Mouse (Mus musculus): ENCODE data around the gene Fcgr1. TPM values are rescaled to one million over a fixed set of nuclear protein-coding genes. Genes with fewer than 3 reads are reported as not detected.
"Not testable (repeated sequence)": the region's sequence is repeated elsewhere in the genome, so short reads cannot be mapped to it uniquely, and the experiment has no call there.

Fcgr1 gene
- total and polyA plus RNA-seq, 3 experiments, result 1.1 to 1.3 (median 1.2) TPM

DNA sequence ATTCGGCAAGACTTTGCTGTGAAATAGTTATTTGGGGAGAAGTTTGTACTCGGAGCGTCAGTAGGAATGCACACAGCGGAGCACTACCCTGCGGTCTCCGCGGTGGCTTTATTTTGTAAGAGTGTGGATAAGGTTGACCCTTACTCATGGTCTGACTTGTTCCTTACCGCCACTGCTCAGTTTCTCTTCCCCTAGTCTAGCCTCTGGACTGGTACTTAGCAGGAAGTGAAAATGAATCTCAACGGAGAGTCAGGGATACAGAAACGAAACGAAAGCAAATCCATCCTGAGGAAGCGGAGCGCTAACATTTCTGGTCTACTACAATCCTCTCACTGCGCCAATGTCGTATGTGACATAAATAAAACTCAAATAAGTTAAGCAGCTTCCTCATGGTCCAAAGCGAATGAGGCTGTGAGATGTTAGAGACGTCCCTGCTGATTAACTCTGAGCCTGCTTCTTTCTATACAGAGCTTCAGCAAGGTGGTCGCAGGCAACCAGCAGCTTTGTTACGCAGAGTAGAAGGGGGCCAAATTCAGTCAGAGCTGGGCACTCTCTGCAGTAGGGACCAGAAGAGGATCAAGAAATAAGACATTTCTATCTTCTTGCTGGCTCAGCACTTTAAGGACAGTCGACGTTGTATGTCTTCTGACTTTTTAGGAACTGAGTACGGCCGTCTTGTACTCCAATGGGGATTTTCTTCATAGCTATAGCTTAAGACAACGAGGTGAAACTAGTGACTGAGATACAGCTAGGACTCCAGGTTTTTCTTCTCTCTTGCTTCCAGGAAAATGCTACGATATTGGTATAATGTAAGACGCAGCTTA is 7.1 kb upstream of the Fcgr1 start:
- Histone ChIP-seq H3K27ac (no peak overlapping the region), H3K79me2 (replicated peaks; ENCODE audit: control insufficient read depth, insufficient read depth, low read length) (no peaks in the 10 kb centered on the region), H3K9ac (ENCODE audit: low read depth, low read length) (peak overlapping the region; percentile 28; the same call in 1 of the 2 replicates), H3K36me3 (ENCODE audit: control insufficient read depth, insufficient read depth, low read length) (no peaks in the 10 kb centered on the region), H3K27me3 (ENCODE audit: control insufficient read depth, insufficient read depth, low read length) (no peaks in the 10 kb centered on the region), H3K4me3 (peak overlapping the region; percentile 44), H3K4me1 (ENCODE audit: control insufficient read depth, insufficient read depth, low read length) (no peaks in the 10 kb centered on the region; the same call in 1 of the 2 replicates)
- TF ChIP-seq EP300 (IDR thresholded peaks at IDR 0.05; ENCODE audit: insufficient read depth, low read depth, low read length), result no peak
- 0 out of 2 replicates have a peak, but pooled peaks have one; percentile 26 for TF ChIP-seq POLR2A (IDR thresholded peaks at IDR 0.05; ENCODE audit: insufficient read depth, low read depth, low read length)
- 49% methylated on average over 26 of the region's 26 CpGs for WGBS
- peak in 1 of 2 experiments; percentile 34 for DNase-seq
- intact Hi-C loops (cut with DNase I), result no loop called here

DNA sequence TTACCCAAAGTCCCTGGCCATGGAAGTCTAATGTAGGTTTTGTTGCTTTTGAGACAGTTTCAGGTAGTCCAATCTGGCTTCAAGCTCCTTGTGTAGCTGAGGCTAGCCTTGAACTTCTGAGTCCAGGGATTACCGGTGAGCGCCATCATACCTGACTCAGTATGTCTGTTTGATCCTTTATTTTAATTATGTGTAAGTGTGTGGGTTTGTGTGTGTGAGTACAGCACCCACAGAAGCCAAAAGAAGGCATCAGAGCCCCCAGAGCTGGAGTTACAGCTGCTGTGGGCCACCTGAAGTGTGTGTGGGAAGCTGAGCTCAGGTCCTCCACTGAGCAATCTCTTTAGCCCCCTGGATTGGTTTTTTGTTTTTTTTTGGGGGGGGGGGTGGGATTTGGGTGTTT is 5.8 kb upstream of the Fcgr1 start:
- Histone ChIP-seq H3K4me1 (ENCODE audit: control insufficient read depth, insufficient read depth, low read length) (no peaks in the 10 kb centered on the region; the same call in 1 of the 2 replicates), H3K27ac (no peak overlapping the region), H3K4me3 (no peak overlapping the region), H3K79me2 (replicated peaks; ENCODE audit: control insufficient read depth, insufficient read depth, low read length) (no peaks in the 10 kb centered on the region), H3K36me3 (ENCODE audit: control insufficient read depth, insufficient read depth, low read length) (no peaks in the 10 kb centered on the region), H3K27me3 (ENCODE audit: control insufficient read depth, insufficient read depth, low read length) (no peaks in the 10 kb centered on the region), H3K9ac (ENCODE audit: low read depth, low read length) (no peak overlapping the region)
- no peak for DNase-seq
- WGBS, result 98% methylated on average over 2 of the region's 2 CpGs
- TF ChIP-seq EP300 (IDR thresholded peaks at IDR 0.05; ENCODE audit: insufficient read depth, low read depth, low read length), result no peak
- TF ChIP-seq CTCF (IDR thresholded peaks at IDR 0.05), result no peak
- no peak for TF ChIP-seq POLR2A (IDR thresholded peaks at IDR 0.05; ENCODE audit: insufficient read depth, low read depth, low read length)
- intact Hi-C loops (cut with DNase I), result no loop called here

DNA sequence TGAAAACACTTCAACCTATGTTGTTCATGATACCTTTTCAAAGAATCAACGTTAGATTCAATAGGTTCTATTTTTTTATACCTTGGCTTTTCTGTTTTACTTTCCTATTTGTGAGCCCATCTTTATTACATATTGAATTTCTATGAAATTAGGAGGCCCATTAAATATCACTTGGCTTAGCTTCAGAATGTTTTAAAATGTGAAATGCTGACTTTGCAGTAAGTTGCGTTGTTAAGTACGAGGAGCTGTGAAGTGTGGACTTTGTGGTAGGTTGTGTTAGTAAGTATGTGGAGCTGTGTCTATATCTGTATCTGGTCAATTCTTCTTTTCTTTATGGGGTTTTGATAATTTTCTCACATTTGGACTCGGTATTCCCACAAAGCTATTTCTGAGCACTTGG is 4.6 kb upstream of the Fcgr1 start:
- Histone ChIP-seq H3K79me2 (replicated peaks; ENCODE audit: control insufficient read depth, insufficient read depth, low read length) (no peaks in the 10 kb centered on the region), H3K4me1 (ENCODE audit: control insufficient read depth, insufficient read depth, low read length) (no peaks in the 10 kb centered on the region; the same call in 1 of the 2 replicates), H3K4me3 (no peak overlapping the region), H3K9ac (ENCODE audit: low read depth, low read length) (no peak overlapping the region), H3K36me3 (ENCODE audit: control insufficient read depth, insufficient read depth, low read length) (no peaks in the 10 kb centered on the region), H3K27me3 (ENCODE audit: control insufficient read depth, insufficient read depth, low read length) (no peaks in the 10 kb centered on the region), H3K27ac (no peak overlapping the region)
- 84% methylated on average over 4 of the region's 4 CpGs for WGBS
- no peak for DNase-seq
- intact Hi-C loops (cut with DNase I), result no loop called here
- TF ChIP-seq EP300 (IDR thresholded peaks at IDR 0.05; ENCODE audit: insufficient read depth, low read depth, low read length) (no peak), POLR2A (IDR thresholded peaks at IDR 0.05; ENCODE audit: insufficient read depth, low read depth, low read length) (no peak), CTCF (IDR thresholded peaks at IDR 0.05) (no peak)

DNA sequence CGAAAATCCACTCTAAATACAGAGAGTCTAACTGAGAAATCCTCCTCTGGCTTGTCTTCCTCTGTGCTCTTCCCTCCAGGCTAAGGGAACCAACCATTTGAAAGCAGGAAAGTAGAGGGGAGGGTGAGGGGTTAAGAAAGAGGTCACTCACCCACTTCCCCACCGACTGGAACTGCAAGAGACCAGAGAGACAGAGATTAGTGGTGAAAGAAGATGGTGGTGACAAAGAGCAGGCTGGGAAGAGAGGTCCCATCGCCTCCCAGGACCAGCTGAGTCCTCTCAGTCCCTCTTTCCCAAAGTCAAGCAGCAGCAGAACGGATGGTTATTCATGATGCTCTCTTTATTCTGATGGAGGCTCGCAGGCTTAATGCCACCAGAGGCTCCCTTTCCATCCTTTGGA is 401 bp downstream of the Fcgr1 start:
- 49% methylated on average over 5 of the region's 5 CpGs for WGBS
- Histone ChIP-seq H3K4me1 (ENCODE audit: control insufficient read depth, insufficient read depth, low read length) (no peaks in the 10 kb centered on the region), H3K27ac (no peak overlapping the region), H3K9ac (ENCODE audit: low read depth, low read length) (no peak overlapping the region), H3K27me3 (ENCODE audit: control insufficient read depth, insufficient read depth, low read length) (no peaks in the 10 kb centered on the region), H3K36me3 (ENCODE audit: control insufficient read depth, insufficient read depth, low read length) (no peaks in the 10 kb centered on the region), H3K4me3 (no peak overlapping the region), H3K79me2 (replicated peaks; ENCODE audit: control insufficient read depth, insufficient read depth, low read length) (no peaks in the 10 kb centered on the region)
- intact Hi-C loops (cut with DNase I), result no loop called here
- TF ChIP-seq EP300 (IDR thresholded peaks at IDR 0.05; ENCODE audit: insufficient read depth, low read depth, low read length), result no peak
- TF ChIP-seq POLR2A (IDR thresholded peaks at IDR 0.05; ENCODE audit: insufficient read depth, low read depth, low read length), result no peak
- TF ChIP-seq CTCF (IDR thresholded peaks at IDR 0.05), result no peak
- DNase-seq, result no peak

DNA sequence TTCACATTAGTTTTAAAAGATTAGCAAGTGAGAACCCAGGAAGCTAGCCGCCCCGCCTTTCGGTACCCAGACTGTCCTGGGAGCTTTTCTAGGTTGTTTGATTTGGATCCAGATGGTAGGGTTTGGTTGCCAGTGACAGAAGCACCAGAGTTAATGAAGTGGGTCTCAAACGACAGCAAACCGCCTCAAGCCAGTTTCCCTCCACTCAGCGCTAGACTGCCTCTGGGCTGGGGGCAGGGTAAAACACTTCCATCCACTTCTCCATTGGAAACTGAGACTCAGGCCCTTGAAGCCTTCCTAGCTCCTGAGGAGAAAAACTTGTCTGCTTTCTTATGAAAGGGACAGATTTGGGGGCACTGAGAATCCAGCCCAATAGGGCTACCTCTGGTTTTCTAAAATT is 1.1 kb downstream of the Fcgr1 start:
- Histone ChIP-seq H3K27me3 (ENCODE audit: control insufficient read depth, insufficient read depth, low read length) (no peaks in the 10 kb centered on the region), H3K4me3 (no peak overlapping the region), H3K36me3 (ENCODE audit: control insufficient read depth, insufficient read depth, low read length) (no peaks in the 10 kb centered on the region), H3K27ac (no peak overlapping the region), H3K4me1 (ENCODE audit: control insufficient read depth, insufficient read depth, low read length) (no peaks in the 10 kb centered on the region), H3K79me2 (replicated peaks; ENCODE audit: control insufficient read depth, insufficient read depth, low read length) (no peaks in the 10 kb centered on the region), H3K9ac (ENCODE audit: low read depth, low read length) (no peak overlapping the region)
- TF ChIP-seq CTCF (IDR thresholded peaks at IDR 0.05) (no peak), POLR2A (IDR thresholded peaks at IDR 0.05; ENCODE audit: insufficient read depth, low read depth, low read length) (no peak), EP300 (IDR thresholded peaks at IDR 0.05; ENCODE audit: insufficient read depth, low read depth, low read length) (no peak)
- WGBS, result 69% methylated on average over 6 of the region's 6 CpGs
- intact Hi-C loops (cut with DNase I), result no loop called here
- no peak for DNase-seq

DNA sequence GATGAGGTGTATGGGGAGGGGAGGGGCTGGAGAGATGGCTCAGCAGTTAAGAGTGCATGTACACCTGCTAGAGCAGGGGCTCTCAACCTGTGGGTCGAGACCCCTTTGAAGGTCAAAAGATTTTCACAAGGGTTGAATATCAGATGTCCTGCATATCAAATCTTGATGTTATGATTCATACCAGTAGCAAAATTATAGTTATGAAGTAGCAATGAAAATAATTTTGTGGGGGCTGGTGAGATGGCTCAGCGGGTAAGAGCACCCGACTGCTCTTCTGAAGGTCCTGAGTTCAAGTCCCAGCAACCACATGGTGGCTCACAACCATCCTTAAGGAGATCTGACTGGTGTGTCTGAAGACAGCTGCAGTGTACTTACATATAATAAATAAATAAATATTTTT is 3.0 kb downstream of the Fcgr1 start:
- H3K27me3 ChIP-seq (ENCODE audit: control insufficient read depth, insufficient read depth, low read length); H3K27ac ChIP-seq; DNase-seq; H3K79me2 ChIP-seq (replicated peaks; ENCODE audit: control insufficient read depth, insufficient read depth, low read length); H3K4me1 ChIP-seq (ENCODE audit: control insufficient read depth, insufficient read depth, low read length); intact Hi-C loops (cut with DNase I); H3K36me3 ChIP-seq (ENCODE audit: control insufficient read depth, insufficient read depth, low read length); H3K9ac ChIP-seq (ENCODE audit: low read depth, low read length); H3K4me3 ChIP-seq: not testable (repeated sequence)
- 90% methylated on average over 3 of the region's 3 CpGs for WGBS

Data from heart, adult 2 months (tissue).